Mouse (Mus musculus) heart, adult 10 weeks (tissue): ENCODE results near the gene Zfp715. TPM values are rescaled to one million over a fixed set of nuclear protein-coding genes. Genes with fewer than 3 reads are reported as not detected.

Source experiments
- polyA plus RNA-seq: library from polyadenylated mRNA; stranded (reverse); fragments of 350-450 nt; fragmentation: Illumina TruSeq; extraction: RNeasy Lipid Tissue Mini Kit (QIAGEN cat#74804); gene quantifications from one replicate; pipeline ENCODE4 v1.2.3, GENCODE M21; 2014; ENCODE audit warnings: low read depth, low replicate concordance

Zfp715 gene
- polyA plus RNA-seq: 25.7 TPM

DNA sequence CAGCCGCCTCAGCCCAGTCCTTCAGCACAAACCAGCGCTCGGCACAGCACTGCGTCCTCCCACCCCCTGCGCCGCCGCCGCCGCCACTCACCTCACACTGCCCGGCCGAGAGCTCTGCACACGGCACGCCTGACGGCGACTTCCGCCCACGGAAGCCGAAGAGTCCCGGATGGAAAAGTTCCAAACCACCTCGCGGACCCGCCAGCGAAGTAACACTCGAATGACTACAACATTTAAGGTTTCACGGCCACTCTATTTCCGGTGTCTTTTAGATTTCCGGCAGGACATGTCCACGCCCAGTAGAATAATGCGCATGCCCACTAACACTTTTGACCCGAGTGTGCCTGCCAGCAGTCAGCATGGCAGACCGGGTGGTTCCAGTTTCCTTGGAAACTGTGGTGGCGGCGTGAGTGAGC, at the start of gene Zfp715:
Zfp715 (minus strand) TSS at position 282 of the 416 bp plus-strand sequence.

DNA sequence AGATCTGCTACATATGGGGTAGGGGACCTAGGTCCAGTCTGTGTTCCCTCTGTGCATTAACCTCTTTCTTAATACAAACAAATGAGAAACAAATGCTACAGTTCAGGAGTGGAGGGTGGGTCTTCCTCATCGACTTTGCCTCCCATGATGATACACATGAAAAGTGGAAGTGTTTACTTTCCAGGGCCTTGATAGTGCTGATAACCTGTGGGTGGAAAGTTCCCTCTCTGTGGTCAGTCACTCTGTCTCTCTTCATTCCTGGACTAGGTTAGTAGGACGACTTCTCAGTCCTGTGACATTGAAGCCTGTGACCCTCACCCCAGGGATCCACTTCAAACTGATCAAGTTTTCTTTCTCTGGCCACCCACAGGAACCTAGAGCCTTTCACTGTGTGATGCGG, 38.1 kb upstream of the Zfp715 start, which contains the start of gene Siglecf:
Siglecf (plus strand) TSS at position 188 of the 400 bp plus-strand sequence.

Other genes with a start within 250 kb of the Zfp715 start
- not detected for gene Zfp936, start 199.1 kb downstream of the Zfp715 start, polyA plus RNA-seq
- gene Siglecf, start 38.0 kb upstream of the Zfp715 start, polyA plus RNA-seq: not detected
- gene Siglecg, start 94.9 kb upstream of the Zfp715 start, polyA plus RNA-seq: 0.42 TPM
- not detected for gene Lim2, start 114.4 kb upstream of the Zfp715 start, polyA plus RNA-seq
- gene Nkg7, start 123.8 kb upstream of the Zfp715 start, polyA plus RNA-seq: not detected
- gene Cldnd2, start 127.5 kb upstream of the Zfp715 start, polyA plus RNA-seq: not detected
- 1,679 TPM for gene Etfb, start 130.8 kb upstream of the Zfp715 start, polyA plus RNA-seq
- not detected for gene Gm45233, start 130.8 kb upstream of the Zfp715 start, polyA plus RNA-seq
- 2.5 TPM for gene Vsig10l, start 149.9 kb upstream of the Zfp715 start, polyA plus RNA-seq
- gene Iglon5, start 176.8 kb upstream of the Zfp715 start, polyA plus RNA-seq: 0.39 TPM
- gene 4931406B18Rik, start 192.6 kb upstream of the Zfp715 start, polyA plus RNA-seq: not detected
- gene Cd33, start 231.1 kb upstream of the Zfp715 start, polyA plus RNA-seq: 1.6 TPM
- gene Zfp658, start 249.0 kb upstream of the Zfp715 start, polyA plus RNA-seq: 1.1 TPM